Mouse (Mus musculus) kidney, postnatal 25 days (tissue): ENCODE results near the gene Crhbp.

Experiments
- DNase-seq, 2 experiments: peaks; one replicate each; pipeline ENCODE4 v3.0.0; 2021; ENCODE audit warnings: mixed read lengths in 2 of 2

The Crhbp gene

GRCm38 (mm10) chr13:95418575-95419203 lies 26.0 kb downstream of the Crhbp start:
- no peak for DNase-seq

- no peak for DNase-seq
Observed at GRCm38 (mm10) chr13:95412257-95412656, 32.5 kb downstream of the Crhbp start.

GRCm38 (mm10) chr13:95393242-95393641 lies 51.5 kb downstream of the Crhbp start:
- DNase-seq = no peak

GRCm38 (mm10) chr13:95389866-95390865 lies 54.6 kb downstream of the Crhbp start:
- peak; percentile 76 to 86 for DNase-seq

GRCm38 (mm10) chr13:95388226-95388625 lies 56.5 kb downstream of the Crhbp start:
- no peak for DNase-seq

- DNase-seq = no peak
Observed at GRCm38 (mm10) chr13:95382418-95382817, 62.3 kb downstream of the Crhbp start.
